Mouse (Mus musculus) midbrain, embryonic 16.5 days (tissue): ENCODE measurements at regions not wholly inside any gene's neighbourhood (a gene's known extent, or its start where the extent isn't known, plus 50 kb on each side); places are given as distances from the start of the nearest gene placed in this dataset.

Source experiments
- ATAC-seq: fragments of 200-750 bp; cut with Nextera tagmentation; 2 replicates; pipeline ENCODE4 v1.8.0; 2017; ENCODE audit warnings: moderate TSS enrichment
- H3K27ac ChIP-seq: fragments of 300-500 bp; sonication (generic); 2 replicates; pipeline ENCODE4 v1.5.1; 2014; ENCODE audit warnings: mild to moderate bottlenecking, low read length, mixed read lengths
- H3K27me3 ChIP-seq: fragments of 300-500 bp; sonication (generic); 2 replicates; pipeline ENCODE4 v1.6.1; 2014; ENCODE audit warnings: low read depth, low read length, mixed read lengths; ENCODE audit not compliant: control insufficient read depth, insufficient read depth
- H3K36me3 ChIP-seq: fragments of 300-500 bp; sonication (generic); 2 replicates; pipeline ENCODE4 v1.6.1; 2014; ENCODE audit warnings: mild to moderate bottlenecking, low read length, moderate library complexity, mixed read lengths; ENCODE audit not compliant: control insufficient read depth, insufficient read depth
- H3K4me1 ChIP-seq: fragments of 300-500 bp; sonication (generic); 2 replicates; pipeline ENCODE4 v1.6.1; 2014; ENCODE audit warnings: mild to moderate bottlenecking, low read length, mixed read lengths; ENCODE audit not compliant: control insufficient read depth, insufficient read depth
- H3K4me2 ChIP-seq: fragments of 300-500 bp; sonication (generic); 2 replicates; pipeline ENCODE4 v1.6.1; 2014; ENCODE audit warnings: mild to moderate bottlenecking, low read length, mixed read lengths
- H3K4me3 ChIP-seq: fragments of 300-500 bp; sonication (generic); 2 replicates; pipeline ENCODE4 v1.5.1; 2014; ENCODE audit warnings: low read depth, mild to moderate bottlenecking, low read length, moderate library complexity, mixed read lengths
- H3K9ac ChIP-seq: fragments of 300-500 bp; sonication (generic); 2 replicates; pipeline ENCODE4 v1.6.1; 2014; ENCODE audit warnings: low read depth, low read length, mixed read lengths
- H3K9me3 ChIP-seq: fragments of 300-500 bp; sonication (generic); replicated peaks from 2 replicates; pipeline ENCODE4 v1.6.1; 2014; ENCODE audit warnings: mild to moderate bottlenecking, low read length, mixed read lengths; ENCODE audit not compliant: control insufficient read depth, poor library complexity, severe bottlenecking
- WGBS: fragments of 180-500 bp; shearing (Covaris S2); extraction: QIAGEN DNeasy Blood & Tissue Kit; methylation state at CpG from one replicate; pipeline ENCODE4 v1.1.7; 2014; 5-methylcytosine and 5-hydroxymethylcytosine counted together

DNA sequence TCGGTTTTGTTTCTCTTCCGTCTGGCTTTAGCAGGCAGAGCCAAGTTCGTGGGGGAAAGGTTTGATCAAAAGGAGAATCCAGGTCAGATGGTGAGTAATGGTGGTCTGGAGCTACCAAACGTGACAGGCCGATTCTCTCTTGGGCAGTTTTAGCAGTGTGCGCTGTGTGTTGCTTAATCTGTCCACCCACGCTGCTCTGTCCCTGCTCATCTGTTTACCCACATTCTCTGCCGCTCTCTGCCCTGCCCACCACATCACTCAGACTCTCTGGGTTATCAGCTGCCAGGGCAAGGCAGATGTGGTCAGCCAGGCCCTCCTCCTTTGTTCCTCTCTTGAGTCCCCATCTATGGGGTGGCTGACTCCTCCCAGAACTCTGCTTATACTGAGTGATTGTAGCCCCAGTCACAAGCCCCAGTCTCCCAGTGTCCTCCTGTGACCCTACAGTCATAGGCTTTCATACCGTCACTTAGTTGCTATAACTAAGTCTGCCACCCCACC, 424.8 kb upstream of the Smim15 start:
- no peak overlapping the region for H3K4me3 ChIP-seq
- H3K9me3 ChIP-seq = no peaks in the 10 kb centered on the region
- H3K4me2 ChIP-seq = no peak overlapping the region
- ATAC-seq = 0 out of 2 replicates have a peak, but pooled peaks have one; percentile 26
- 30% methylated on average over 9 of the region's 9 CpGs for WGBS
- H3K4me1 ChIP-seq = peaks cover 24% of the 10 kb centered on the region
- H3K9ac ChIP-seq = no peak overlapping the region
- no peaks in the 10 kb centered on the region for H3K36me3 ChIP-seq
- H3K27ac ChIP-seq = no peak overlapping the region
- no peaks in the 10 kb centered on the region for H3K27me3 ChIP-seq

DNA sequence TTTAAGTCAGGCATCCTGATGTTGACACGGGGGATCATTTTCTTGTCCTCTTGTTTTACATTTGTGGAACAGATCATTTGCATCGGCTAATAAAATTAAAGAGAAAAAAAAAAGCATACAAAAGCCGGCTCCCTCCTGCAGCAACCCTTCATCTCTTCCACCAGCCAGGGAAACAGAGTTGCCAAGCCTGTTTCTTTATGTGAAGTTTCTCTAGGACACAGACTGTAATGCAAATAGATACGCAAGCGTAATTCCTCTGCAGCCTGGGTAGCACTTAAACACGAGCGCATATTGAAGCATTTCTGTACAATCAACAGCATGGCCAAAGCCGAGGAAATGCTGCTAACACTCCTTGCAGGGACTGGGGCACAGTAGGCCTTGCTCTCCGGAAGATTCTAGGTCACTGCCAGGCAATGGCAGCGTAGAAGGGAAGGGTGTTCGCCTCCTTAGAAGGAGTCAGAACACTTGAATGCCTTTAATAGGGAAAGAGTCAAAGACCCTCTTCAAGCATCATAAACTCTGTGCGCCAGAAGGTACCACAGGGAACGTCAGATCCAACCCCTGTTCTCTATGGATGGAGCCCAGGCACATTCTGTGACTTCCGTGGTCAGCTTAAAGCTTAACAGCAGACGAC, 425.3 kb upstream of the Smim15 start:
- H3K4me3 ChIP-seq = no peak overlapping the region
- H3K4me1 ChIP-seq = peaks cover 24% of the 10 kb centered on the region
- ATAC-seq = no peak
- no peak overlapping the region for H3K27ac ChIP-seq
- H3K9ac ChIP-seq = peak overlapping the region; percentile 23; the same call in 1 of the 2 replicates
- WGBS = 18% methylated on average over 15 of the region's 15 CpGs
- H3K27me3 ChIP-seq = no peaks in the 10 kb centered on the region
- no peaks in the 10 kb centered on the region for H3K36me3 ChIP-seq
- no peaks in the 10 kb centered on the region for H3K9me3 ChIP-seq
- no peak overlapping the region; the same call in 1 of the 2 replicates for H3K4me2 ChIP-seq

DNA sequence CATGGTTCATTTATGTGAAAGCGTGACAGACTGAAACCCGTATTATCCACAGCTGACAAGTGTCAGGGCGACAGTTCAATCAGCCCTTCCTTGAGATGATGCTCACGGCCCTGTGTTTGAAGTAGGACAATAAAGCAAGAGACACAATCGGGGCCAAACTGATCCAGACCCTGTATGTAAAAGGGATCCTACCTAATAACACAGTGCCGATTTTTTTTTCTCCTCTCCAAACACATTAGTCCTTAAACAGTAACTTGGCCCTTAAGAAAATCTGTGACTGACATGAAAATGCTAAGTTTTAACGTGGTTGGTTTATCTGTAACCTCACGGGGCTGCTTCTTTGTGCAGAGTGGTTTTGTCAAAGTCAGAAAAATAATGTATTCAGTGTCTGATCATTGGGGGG, 425.9 kb upstream of the Smim15 start:
- ATAC-seq = peak; percentile 58; the same call in 1 of the 2 replicates

DNA sequence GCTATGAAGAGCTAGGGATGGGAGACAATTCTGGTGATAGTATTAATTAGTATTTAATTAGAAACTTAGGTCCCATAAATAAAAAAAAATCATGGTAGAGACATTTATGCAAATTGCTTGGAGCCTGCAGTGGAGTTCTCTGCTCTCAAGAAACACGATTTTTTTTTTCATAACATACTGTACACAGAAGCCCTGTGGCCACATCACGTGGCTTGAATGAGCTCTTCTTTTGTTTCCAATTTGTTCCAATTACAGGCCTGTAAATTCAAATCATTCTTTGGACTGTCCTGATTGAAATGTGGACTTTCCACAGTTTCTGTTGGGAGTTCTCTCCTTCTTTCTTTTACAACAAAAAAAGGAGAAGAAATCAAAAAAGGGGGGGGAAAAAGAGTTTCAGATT, 426.7 kb upstream of the Smim15 start:
- no peaks in the 10 kb centered on the region for H3K36me3 ChIP-seq
- no peak overlapping the region for H3K27ac ChIP-seq
- no peaks in the 10 kb centered on the region for H3K27me3 ChIP-seq
- no peak overlapping the region for H3K9ac ChIP-seq
- H3K4me2 ChIP-seq = no peak overlapping the region
- H3K4me3 ChIP-seq = no peak overlapping the region
- 22% methylated on average over 2 of the region's 2 CpGs for WGBS
- no peak for ATAC-seq
- peaks cover 24% of the 10 kb centered on the region for H3K4me1 ChIP-seq
- no peaks in the 10 kb centered on the region for H3K9me3 ChIP-seq

More for the DNA sequence above, 425.9 kb upstream of the Smim15 start:
- no peak overlapping the region for H3K27ac ChIP-seq
- 11% methylated on average over 8 of the region's 8 CpGs for WGBS
- no peak overlapping the region for H3K4me3 ChIP-seq
- peak overlapping the region; percentile 1; the same call in 1 of the 2 replicates for H3K4me2 ChIP-seq
- H3K9ac ChIP-seq = no peak overlapping the region
- H3K9me3 ChIP-seq = no peaks in the 10 kb centered on the region
- no peaks in the 10 kb centered on the region for H3K36me3 ChIP-seq
- H3K4me1 ChIP-seq = peaks cover 24% of the 10 kb centered on the region
- H3K27me3 ChIP-seq = no peaks in the 10 kb centered on the region

DNA sequence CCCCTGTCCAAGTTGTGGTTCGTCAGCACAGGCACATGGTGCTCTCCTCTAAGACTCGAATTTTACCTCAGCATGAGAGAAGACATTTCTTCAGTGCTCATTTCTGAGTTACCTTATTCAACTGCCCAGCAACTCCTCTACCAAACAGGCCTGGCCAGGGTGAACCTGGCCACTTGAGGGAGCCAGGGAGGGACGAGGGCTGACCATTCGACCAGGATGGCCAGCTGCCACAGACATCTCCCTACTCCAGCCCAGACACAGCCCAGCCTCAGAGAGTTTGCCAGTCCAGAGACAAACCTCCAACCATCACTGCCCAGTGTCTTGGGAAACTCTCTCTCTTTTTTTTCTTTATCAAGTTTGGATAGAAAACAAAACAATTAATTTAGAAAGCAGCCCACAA, 427.5 kb upstream of the Smim15 start:
- 72% methylated on average over 4 of the region's 4 CpGs for WGBS
- H3K4me2 ChIP-seq = no peak overlapping the region
- no peak for ATAC-seq
- H3K27me3 ChIP-seq = no peaks in the 10 kb centered on the region
- H3K9ac ChIP-seq = no peak overlapping the region
- H3K27ac ChIP-seq = no peak overlapping the region
- peaks cover 24% of the 10 kb centered on the region for H3K4me1 ChIP-seq
- no peak overlapping the region for H3K4me3 ChIP-seq
- no peaks in the 10 kb centered on the region for H3K36me3 ChIP-seq
- H3K9me3 ChIP-seq = no peaks in the 10 kb centered on the region

DNA sequence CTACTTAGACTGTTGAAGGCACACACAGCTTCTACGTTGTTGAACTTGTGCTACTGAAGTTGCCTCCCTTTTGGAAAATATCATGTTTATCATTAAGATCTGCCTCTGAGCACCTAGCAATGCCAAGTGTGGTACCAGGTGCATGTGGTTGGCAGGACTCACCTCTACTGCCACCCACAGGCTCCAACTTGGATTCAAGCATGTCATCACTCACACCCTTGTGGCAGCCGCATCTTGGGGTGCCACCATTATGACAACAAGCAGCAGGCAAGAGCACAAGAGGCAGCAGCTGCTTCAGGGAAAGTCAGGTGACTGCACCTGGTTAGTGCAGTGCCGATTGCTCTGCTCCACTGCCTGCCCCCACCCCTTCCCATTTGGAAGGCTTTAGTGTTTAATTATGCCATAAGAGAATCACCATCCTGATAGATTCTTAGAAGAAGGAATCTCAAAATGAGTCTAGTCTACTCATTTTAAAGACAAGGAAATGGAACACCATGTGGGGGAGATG, 435.2 kb upstream of the Smim15 start:
- Histone ChIP-seq H3K9ac (no peak overlapping the region), H3K27me3 (no peaks in the 10 kb centered on the region), H3K4me1 (peaks cover 4% of the 10 kb centered on the region; the same call in 1 of the 2 replicates), H3K36me3 (no peaks in the 10 kb centered on the region), H3K4me3 (no peak overlapping the region), H3K9me3 (no peaks in the 10 kb centered on the region), H3K27ac (no peak overlapping the region), H3K4me2 (no peak overlapping the region)
- no peak for ATAC-seq
- 85% methylated on average over 3 of the region's 3 CpGs for WGBS

DNA sequence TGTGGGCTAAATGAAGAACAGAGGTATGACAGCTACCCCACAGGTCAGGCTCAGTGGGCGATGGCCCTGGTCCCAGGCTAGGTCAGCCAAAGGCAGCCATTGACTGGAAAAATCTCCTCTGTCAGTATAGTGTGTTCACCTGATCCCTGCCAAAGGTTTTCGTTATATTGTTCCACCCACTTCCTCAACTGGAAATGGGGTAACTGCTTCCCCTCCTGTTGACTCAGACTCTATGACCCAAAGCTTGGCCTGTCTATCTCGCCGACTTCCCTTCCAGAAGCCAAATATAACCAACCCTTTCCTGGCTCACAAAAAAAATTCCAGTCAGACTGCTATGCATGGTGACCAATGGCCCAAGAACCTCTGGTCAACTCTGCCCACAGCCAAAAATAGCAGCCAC, 437.0 kb upstream of the Smim15 start:
- Histone ChIP-seq H3K4me1 (peaks cover 4% of the 10 kb centered on the region; the same call in 1 of the 2 replicates), H3K9ac (no peak overlapping the region), H3K36me3 (no peaks in the 10 kb centered on the region), H3K4me3 (no peak overlapping the region), H3K27ac (no peak overlapping the region), H3K9me3 (0 out of 2 replicates have a peak, but pooled peaks cover 2% of the 10 kb centered on the region), H3K27me3 (no peaks in the 10 kb centered on the region), H3K4me2 (no peak overlapping the region)
- ATAC-seq = no peak
- WGBS = 86% methylated on average over 4 of the region's 4 CpGs

DNA sequence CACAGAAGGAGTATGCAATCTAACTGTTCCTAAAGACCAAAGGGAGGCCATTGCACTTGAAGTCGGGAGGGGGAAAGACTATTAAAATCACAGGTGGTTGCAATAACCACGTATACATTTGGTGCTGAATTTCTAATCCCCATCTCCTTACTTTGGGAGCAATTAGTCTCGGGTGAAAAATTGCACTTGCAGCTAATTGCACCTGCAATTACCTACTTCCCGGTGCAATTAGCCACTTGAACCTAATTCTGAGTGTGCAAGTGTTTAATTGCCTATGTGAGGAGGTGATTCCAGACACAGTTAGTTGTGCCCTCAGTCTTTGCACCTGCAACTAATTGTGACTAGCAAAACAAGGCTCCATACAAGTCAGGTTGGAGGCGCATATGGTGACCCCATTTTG, 442.1 kb upstream of the Smim15 start:
- H3K4me3 ChIP-seq = no peak overlapping the region
- no peak overlapping the region for H3K27ac ChIP-seq
- H3K4me2 ChIP-seq = no peak overlapping the region
- H3K27me3 ChIP-seq = no peaks in the 10 kb centered on the region
- 0 out of 2 replicates have a peak, but pooled peaks cover 2% of the 10 kb centered on the region for H3K9me3 ChIP-seq
- 82% methylated on average over 5 of the region's 5 CpGs for WGBS
- H3K4me1 ChIP-seq = peaks cover 5% of the 10 kb centered on the region
- ATAC-seq = no peak
- no peak overlapping the region for H3K9ac ChIP-seq
- no peaks in the 10 kb centered on the region for H3K36me3 ChIP-seq

DNA sequence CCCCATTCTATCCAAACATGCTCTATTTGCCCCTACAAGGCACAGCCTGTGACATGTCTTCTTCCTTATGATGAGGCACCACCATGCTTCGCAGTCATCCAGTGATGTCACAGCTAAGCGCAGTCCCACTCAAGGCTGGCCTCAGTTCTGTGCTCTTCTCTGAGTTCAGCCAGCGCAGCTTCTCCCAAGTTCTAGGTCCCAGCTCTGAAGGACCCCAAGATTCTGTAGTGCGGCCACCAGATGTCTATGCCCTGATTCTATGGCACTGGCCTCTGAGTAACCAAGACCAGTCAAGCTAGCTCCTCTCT, 443.2 kb upstream of the Smim15 start:
- Histone ChIP-seq H3K4me1 (peaks cover 5% of the 10 kb centered on the region), H3K4me2 (no peak overlapping the region), H3K4me3 (no peak overlapping the region), H3K27ac (no peak overlapping the region), H3K27me3 (no peaks in the 10 kb centered on the region), H3K9me3 (0 out of 2 replicates have a peak, but pooled peaks cover 2% of the 10 kb centered on the region), H3K9ac (no peak overlapping the region), H3K36me3 (no peaks in the 10 kb centered on the region)
- ATAC-seq = no peak
- WGBS = 92% methylated on average over 4 of the region's 4 CpGs
